Mouse (Mus musculus): Measurements from ENCODE around the gene Cnpy2.
"Not testable (repeated sequence)": the region's sequence is repeated elsewhere in the genome, so short reads cannot be mapped to it uniquely, and the experiment has no call there.

DNA sequence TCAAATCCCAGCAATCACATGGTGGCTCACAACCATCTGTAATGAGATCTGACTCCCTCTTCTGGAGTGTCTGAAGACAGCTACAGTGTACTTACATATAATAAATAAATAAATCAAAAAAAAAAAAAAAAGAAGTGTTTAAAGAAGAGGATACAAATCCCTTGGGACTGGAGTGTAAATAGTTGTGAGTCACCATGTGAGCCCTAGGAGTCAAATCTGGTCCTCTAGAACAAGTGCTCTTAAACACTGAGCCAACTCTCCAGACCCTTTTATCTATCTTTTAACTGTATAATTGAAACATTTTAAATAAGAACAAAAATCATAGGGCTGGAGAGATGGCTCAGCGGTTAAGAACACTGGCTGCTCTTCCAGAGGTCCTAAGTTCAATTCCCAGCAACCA lies 46.9 kb upstream of the Cnpy2 start:
- TF ChIP-seq CTCF (IDR thresholded peaks at IDR 0.05; ENCODE audit: low read depth, low read length); POLR2A (IDR thresholded peaks at IDR 0.05; ENCODE audit: extremely low read depth, insufficient read depth, low read length): not testable (repeated sequence)
